ENCODE assay signal across 14 mouse cellular contexts in genomic region chr6:72881619-72881979, GRCm38 (mm10). TPM values are rescaled to one million over a fixed set of nuclear protein-coding genes. Genes with fewer than 3 reads are reported as not detected.
A peak's percentile ranks its signal among the peaks of the same experiment; 100 is the strongest.
DNase-seq lines count a peak whose midpoint lies in the region; ATAC-seq and TF ChIP-seq lines count a peak whose summit lies in the region.
"Had no signal": no experiment of that assay in that cellular context is flagged by ENCODE, and none has a peak within 500 bp of the region (broad histone marks: within the 10 kb centered on the region; RNA-seq: fewer than 3 reads in every experiment).

No protein-coding gene starts in this region.

- H3K9ac ChIP-seq in intestine, embryonic 16.5 days (ENCODE audit: low read depth, low read length): no peak overlapping the region
- no peak overlapping the region for H3K9ac ChIP-seq in intestine, embryonic 15.5 days
- no peak overlapping the region for H3K9ac ChIP-seq in ES-E14 (ENCODE audit: insufficient read depth, low read depth, low read length, poor library complexity, severe bottlenecking)
- H3K9ac ChIP-seq: forebrain, postnatal 0 days; hindbrain, embryonic 12.5 days; limb, embryonic 13.5 days; neural tube, embryonic 13.5 days had no signal

- H3K9me3 ChIP-seq in intestine, embryonic 16.5 days (ENCODE audit: control insufficient read depth, low read length): no peaks in the 10 kb centered on the region
- no peaks in the 10 kb centered on the region for H3K9me3 ChIP-seq in intestine, embryonic 15.5 days
- H3K9me3 ChIP-seq in ES-E14 (ENCODE audit: control insufficient read depth, insufficient read depth, low read depth, low read length): no peaks in the 10 kb centered on the region
- H3K9me3 ChIP-seq: hindbrain, embryonic 12.5 days; limb, embryonic 13.5 days had no signal

- H3K36me3 ChIP-seq in intestine, embryonic 16.5 days (ENCODE audit: control insufficient read depth, insufficient read depth, low read length): no peaks in the 10 kb centered on the region
- no peaks in the 10 kb centered on the region for H3K36me3 ChIP-seq in intestine, embryonic 15.5 days
- H3K36me3 ChIP-seq in ES-E14 (ENCODE audit: control insufficient read depth, insufficient read depth, low read length, poor library complexity, severe bottlenecking) (no peaks in the 10 kb centered on the region), myocyte (ENCODE audit: control insufficient read depth, insufficient read depth) (no peaks in the 10 kb centered on the region)
- H3K36me3 ChIP-seq: hindbrain, embryonic 12.5 days; neural tube, embryonic 13.5 days had no signal

- H3ac ChIP-seq in myocyte (ENCODE audit: control insufficient read depth, insufficient read length): no peak overlapping the region

- no peaks in the 10 kb centered on the region for H3K27me3 ChIP-seq in intestine, embryonic 16.5 days (replicated peaks; ENCODE audit: control insufficient read depth, insufficient read depth, low read length)
- H3K27me3 ChIP-seq in intestine, embryonic 15.5 days (replicated peaks): no peaks in the 10 kb centered on the region
- no peaks in the 10 kb centered on the region for H3K27me3 ChIP-seq in myocyte (ENCODE audit: control insufficient read depth, insufficient read depth, insufficient read length)
- H3K27me3 ChIP-seq: hindbrain, embryonic 12.5 days; limb, embryonic 13.5 days; neural tube, embryonic 13.5 days had no signal

- H3K4me1 ChIP-seq in intestine, embryonic 16.5 days (ENCODE audit: control insufficient read depth, insufficient read depth, low read length): peaks cover 24% of the 10 kb centered on the region
- H3K4me1 ChIP-seq in intestine, embryonic 15.5 days (replicated peaks): peaks cover 15% of the 10 kb centered on the region
- peaks cover 2% of the 10 kb centered on the region in 2 experiments; a peak in 1 of 4 replicates for H3K4me1 ChIP-seq in ES-E14 (ENCODE audit: control insufficient read depth in 2 of 2, insufficient read depth in 2 of 2, low read length in 2 of 2, poor library complexity in 1 of 2)

- TF ChIP-seq POLR2A in myocyte (IDR thresholded peaks at IDR 0.05; ENCODE audit: insufficient read length, low read depth): no peak

- WGBS in intestine, embryonic 16.5 days: 87% methylated on average over 1 of the region's 1 CpGs
- 83% methylated on average over 1 of the region's 1 CpGs for WGBS in intestine, embryonic 15.5 days

- H3K4me2 ChIP-seq in intestine, embryonic 16.5 days (ENCODE audit: low read depth, low read length): no peak overlapping the region
- H3K4me2 ChIP-seq in intestine, embryonic 15.5 days (replicated peaks): no peak overlapping the region
- peak overlapping the region; percentile 88 for H3K4me2 ChIP-seq in myocyte (ENCODE audit: low read depth)
- H3K4me2 ChIP-seq: hindbrain, embryonic 12.5 days; limb, embryonic 13.5 days; midbrain, embryonic 11.5 days; neural tube, embryonic 13.5 days had no signal

- ATAC-seq in intestine, embryonic 16.5 days: peak; percentile 19; the same call in 1 of the 2 replicates
- ATAC-seq in intestine, embryonic 15.5 days: no peak
- ATAC-seq in erythroblast, adult 5-6 weeks (replicated peaks; ENCODE audit: low FRiP score, poor library complexity, severe bottlenecking): peak; percentile 37; the same call in 1 of the 2 replicates
- ATAC-seq: forebrain, postnatal 0 days had no signal

- H3K4me3 ChIP-seq in intestine, embryonic 16.5 days (ENCODE audit: low read length): no peak overlapping the region
- no peak overlapping the region for H3K4me3 ChIP-seq in intestine, embryonic 15.5 days (replicated peaks)
- H3K4me3 ChIP-seq in ES-E14 (ENCODE audit: insufficient read depth in 1 of 2, low read depth in 1 of 2, low read length in 2 of 2, poor library complexity in 1 of 2, severe bottlenecking in 1 of 2) (no peak overlapping the region), myocyte (no peak overlapping the region)
- H3K4me3 ChIP-seq: hindbrain, embryonic 12.5 days; limb, embryonic 13.5 days; neural tube, embryonic 13.5 days had no signal

- H3K79me2 ChIP-seq in myocyte (ENCODE audit: control insufficient read depth, insufficient read depth): peaks cover 89% of the 10 kb centered on the region

- no peak overlapping the region for H3K27ac ChIP-seq in intestine, embryonic 16.5 days (ENCODE audit: low read length)
- no peak overlapping the region for H3K27ac ChIP-seq in intestine, embryonic 15.5 days
- peak overlapping the region; percentile 12; the same call in 1 of the 2 replicates for H3K27ac ChIP-seq in ES-E14 (ENCODE audit: insufficient read depth, low read depth, low read length, poor library complexity, severe bottlenecking)
- H3K27ac ChIP-seq: hindbrain, embryonic 12.5 days; kidney, postnatal 0 days; limb, embryonic 13.5 days; neural tube, embryonic 13.5 days had no signal

- intact Hi-C loops in gastrocnemius, postnatal 36 days (cut with DNase I): no loop called here

- in situ Hi-C loops in ES-E14 (cut with MboI; ENCODE audit: low sequenced_read_pairs in 2 of 2, unreplicated experiment in 2 of 2): no loop called here

- DNase-seq in ES-E14 (ENCODE audit: low read depth, low spot score): no peak
- DNase-seq in gastrocnemius, postnatal 36 days: no peak
- no peak for DNase-seq in adrenal gland, adult 18-20 months (ENCODE audit: low spot score in 2 of 2)
- DNase-seq: forebrain, postnatal 0 days; right cerebral cortex, postnatal 25 days had no signal

TF ChIP-seq in ES-E14, 5 proteins besides CTCF, POLR2A, EP300 and RAD21:
- TF ChIP-seq ZC3H11A (IDR thresholded peaks at IDR 0.05; ENCODE audit: borderline replicate concordance, low read depth, low read length) (no peak), HCFC1 (IDR thresholded peaks at IDR 0.05; ENCODE audit: borderline replicate concordance, insufficient read depth, low read length) (no peak), ZNF384 (IDR thresholded peaks at IDR 0.05; ENCODE audit: low read depth, low read length) (no peak), MAFK (IDR thresholded peaks at IDR 0.05; ENCODE audit: insufficient read depth, low read depth, low read length) (no peak), CHD2 (IDR thresholded peaks at IDR 0.05; ENCODE audit: low read depth, low read length) (no peak)

TF ChIP-seq in myocyte, 11 proteins besides CTCF, POLR2A, EP300 and RAD21:
- TF ChIP-seq MAX (IDR thresholded peaks at IDR 0.05; ENCODE audit: low read depth): no peak
- no peak for TF ChIP-seq SRF (IDR thresholded peaks at IDR 0.05; ENCODE audit: control insufficient read depth, insufficient read length, low read depth)
- peak; percentile 54 for TF ChIP-seq USF1 (IDR thresholded peaks at IDR 0.05; ENCODE audit: low read depth)
- no peak for TF ChIP-seq MYOD1 (IDR thresholded peaks at IDR 0.05; ENCODE audit: control insufficient read depth in 1 of 3, insufficient read length in 2 of 3, low read depth in 2 of 3)
- TF ChIP-seq MYOG (IDR thresholded peaks at IDR 0.05; ENCODE audit: control insufficient read depth in 1 of 3, insufficient read depth in 1 of 3, insufficient read length in 2 of 3, low read depth in 2 of 3): no peak

RNA-seq across cellular contexts. Expression of gene Kcmf1, which starts 18.2 kb away (rescaled TPM):
- 23.8 and 24.6 TPM in 2 replicates for polyA plus RNA-seq in intestine, embryonic 16.5 days (2015; fragmentation: Nextera tagmentation; extraction: Ambion mirVana)
- polyA plus RNA-seq in intestine, embryonic 15.5 days (2015; fragmentation: Nextera tagmentation; extraction: Ambion mirVana): 42.2 and 46.4 TPM in 2 replicates
- 101 and 122 TPM in 2 replicates for total RNA-seq in ES-E14 (2012; rRNA removed)
- total RNA-seq in erythroblast, adult 5-6 weeks (2015; ENCODE audit: low replicate concordance): 11.9 and 18.6 TPM in 2 replicates
- total RNA-seq in erythroblast, adult 5-6 weeks (2017; ENCODE audit: low replicate concordance): 36.5 and 36.7 TPM in 2 replicates
- 110 TPM for polyA plus RNA-seq in myocyte (2012; fragmentation: generic; extraction: Trizol)
- total RNA-seq in gastrocnemius, postnatal 36 days (2021): 100 to 1,000 TPM; 150 TPM
- 100 to 1,000 TPM in 1 of 2 experiments, 10 to 100 TPM in 1; 95.6 to 101 TPM for total RNA-seq in adrenal gland, adult 18-20 months (2021)
